Mouse (Mus musculus): Measurements from ENCODE around the gene Emg1.
A peak's percentile ranks its signal among the peaks of the same experiment; 100 is the strongest.
"Not testable (repeated sequence)": the region's sequence is repeated elsewhere in the genome, so short reads cannot be mapped to it uniquely, and the experiment has no call there.

Gene Emg1

GRCm38 (mm10) chr6:124708289-124708889 lies 3.6 kb downstream of the Emg1 start:
- DNase-seq: no peak

GRCm38 (mm10) chr6:124706061-124706627 lies 5.8 kb downstream of the Emg1 start:
- no peak for DNase-seq

DNA sequence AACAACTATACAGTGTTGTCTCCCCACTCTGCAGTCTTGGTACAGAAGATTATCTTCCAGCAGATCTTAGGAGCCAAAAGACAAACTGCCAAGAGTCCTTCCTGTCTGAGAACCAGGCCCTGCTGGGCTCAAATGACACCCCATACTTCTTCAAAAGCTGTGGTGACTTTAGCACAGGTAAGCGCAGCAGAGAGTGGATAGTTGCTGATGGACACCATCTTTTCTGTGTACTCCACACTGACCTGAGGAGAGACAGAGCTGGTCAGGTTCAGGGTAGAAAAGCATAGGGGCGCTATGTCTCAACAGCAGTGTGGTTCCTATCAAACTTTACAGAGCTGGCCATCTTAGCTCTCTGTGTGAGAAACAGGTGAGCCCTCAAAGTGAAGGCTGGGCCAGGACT lies 7.6 kb downstream of the Emg1 start:
- no peak for DNase-seq

- DNase-seq: no peak
Observed at GRCm38 (mm10) chr6:124703789-124704188, 8.2 kb downstream of the Emg1 start.

DNA sequence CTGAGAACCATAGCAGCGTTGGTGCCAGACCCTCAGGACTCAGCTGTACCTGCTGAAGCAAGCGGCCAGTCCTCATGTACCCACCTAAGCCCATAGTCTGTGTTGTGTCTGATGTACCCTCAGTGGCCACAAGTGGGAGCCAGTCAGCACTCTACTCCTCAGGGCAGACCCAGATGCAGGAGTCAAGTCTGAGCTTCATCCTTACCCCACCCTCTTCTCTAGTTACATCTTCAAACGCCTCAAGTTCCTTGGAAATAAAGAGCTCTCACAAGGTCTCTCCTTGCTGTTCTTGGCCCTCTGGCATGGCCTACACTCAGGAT lies 9.2 kb downstream of the Emg1 start:
- DNase-seq: peak; percentile 64

- no peak for DNase-seq
Observed at GRCm38 (mm10) chr6:124702102-124702783, 9.7 kb downstream of the Emg1 start.

DNA sequence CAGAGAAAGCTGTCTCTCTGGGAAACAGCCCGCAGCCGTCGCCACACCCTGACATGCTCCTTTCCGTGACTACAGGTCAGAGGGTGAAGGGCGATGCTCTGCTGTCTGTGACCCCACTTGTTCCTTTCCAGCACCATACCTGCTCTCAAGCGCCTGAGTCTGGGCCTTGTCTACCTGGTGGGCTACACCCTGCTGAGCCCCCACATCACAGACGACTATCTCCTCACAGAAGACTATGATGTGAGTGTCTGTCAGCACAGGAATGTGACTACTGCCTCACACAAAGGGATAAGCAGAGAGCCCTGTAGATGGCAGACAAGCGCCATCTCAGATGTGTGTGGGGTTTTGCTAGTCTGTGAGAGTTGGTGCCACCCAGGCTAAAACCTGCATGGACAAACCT lies 10.6 kb downstream of the Emg1 start:
- no peak for DNase-seq

GRCm38 (mm10) chr6:124699962-124700610 lies 11.9 kb downstream of the Emg1 start:
- peak; percentile 74 for DNase-seq

- no peak for DNase-seq
Observed at GRCm38 (mm10) chr6:124699366-124699765, 12.6 kb downstream of the Emg1 start.

DNA sequence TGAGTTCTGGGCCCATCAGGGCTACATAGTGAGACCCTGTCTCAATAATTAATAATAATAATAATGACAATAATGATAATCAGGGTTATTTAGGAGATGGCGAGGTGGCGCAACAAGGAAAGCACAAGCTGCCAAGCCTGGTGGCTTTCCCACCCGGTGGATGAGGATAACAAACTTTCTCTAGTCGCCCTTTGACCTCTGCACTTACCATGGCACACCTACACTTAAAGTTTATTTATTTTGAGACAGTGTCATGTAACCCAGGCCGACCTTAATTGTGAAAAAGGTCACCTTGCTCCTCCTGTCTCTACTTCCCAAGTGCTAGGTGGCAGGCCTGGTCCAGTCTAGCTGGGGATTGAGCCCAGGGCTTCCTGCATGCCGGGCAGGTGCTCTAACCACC lies 13.2 kb downstream of the Emg1 start:
- no peak for DNase-seq

DNA sequence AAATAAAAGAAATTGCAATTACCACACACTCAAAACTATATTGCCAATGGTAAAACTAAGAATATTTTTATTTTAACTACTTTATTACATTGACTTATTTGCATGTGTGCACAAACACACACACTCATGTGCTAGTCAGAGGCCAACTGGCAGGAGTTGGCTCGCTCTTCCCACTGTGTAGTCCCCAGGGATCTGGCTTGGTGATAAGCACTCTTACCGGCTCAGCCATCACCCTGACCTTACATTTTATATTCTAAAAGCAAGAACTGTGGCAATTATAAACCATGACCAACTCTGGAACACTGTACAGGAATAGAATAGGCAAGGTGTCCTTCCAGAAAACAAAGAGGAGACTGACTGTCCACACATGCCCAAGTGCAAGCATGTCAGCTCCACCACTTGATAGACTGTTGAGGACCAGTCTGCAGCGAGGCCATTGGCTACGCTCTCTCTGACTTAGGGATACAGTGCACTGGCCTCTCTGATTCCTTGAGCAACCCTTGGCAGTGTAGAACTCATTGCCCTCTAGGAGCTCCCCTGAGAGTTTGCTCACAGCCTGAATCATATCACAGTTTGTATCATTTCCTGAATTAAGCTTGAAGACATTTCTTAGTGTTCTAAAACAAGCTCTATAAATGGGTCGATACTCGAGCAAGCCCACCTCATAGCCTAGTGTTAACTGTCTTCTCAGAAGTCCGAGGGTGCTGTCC lies 15.4 kb downstream of the Emg1 start:
- no peak for DNase-seq

GRCm38 (mm10) chr6:124694166-124694955 lies 17.6 kb downstream of the Emg1 start:
- peak; percentile 94 for DNase-seq

DNA sequence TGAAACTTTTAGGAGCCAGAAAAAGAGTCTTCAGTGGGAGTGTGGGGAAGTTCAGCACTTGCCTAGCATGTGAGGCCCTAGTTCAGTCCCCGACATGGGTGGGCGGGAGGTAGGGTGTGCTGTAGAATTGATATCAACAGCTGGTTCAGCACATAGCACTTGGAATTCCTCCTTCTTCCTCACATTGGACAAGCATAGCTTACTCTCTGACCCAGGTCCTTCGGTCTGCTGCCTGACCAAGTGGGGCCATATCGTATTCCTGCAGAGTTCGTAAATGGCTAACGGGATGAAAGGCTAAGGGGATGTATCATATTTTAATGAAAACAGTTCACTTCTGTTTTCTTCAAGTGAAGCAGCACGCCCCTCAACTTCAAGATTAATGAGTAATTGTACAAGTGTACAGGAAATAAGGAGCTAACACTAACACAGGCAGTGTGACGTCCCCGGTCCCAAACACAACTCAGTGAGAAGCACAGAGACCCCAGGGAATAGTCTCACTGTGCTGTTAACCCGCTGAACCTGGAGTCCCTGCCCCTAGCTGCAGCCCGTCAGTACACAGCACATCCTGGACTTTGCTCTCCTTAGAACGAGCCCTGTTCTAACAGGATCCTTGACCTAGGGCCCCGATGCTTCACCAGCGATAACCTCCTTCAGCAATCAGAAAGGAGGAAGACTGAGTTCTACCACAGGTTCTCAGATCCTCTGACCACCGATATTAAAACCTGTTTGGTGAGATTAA lies 18.6 kb downstream of the Emg1 start:
- peak; percentile 54 for DNase-seq

DNA sequence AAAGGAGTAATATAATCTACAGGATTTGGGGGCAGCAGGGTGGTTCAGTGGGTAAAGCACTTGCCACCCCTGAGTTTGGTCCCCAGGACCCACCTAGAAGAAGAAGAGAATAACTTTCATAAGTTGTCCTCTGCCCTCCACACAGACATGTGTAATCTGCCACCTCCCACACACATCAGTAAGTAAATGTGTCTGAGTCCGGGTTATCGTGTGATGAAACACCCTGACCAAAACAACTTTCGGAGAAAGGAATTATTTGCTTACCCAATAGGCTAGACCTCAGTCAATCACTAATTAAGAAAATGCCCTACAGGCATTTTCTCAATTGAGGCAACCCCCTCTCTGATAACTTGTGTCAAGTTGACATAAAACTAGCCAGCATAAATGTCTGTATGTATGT lies 21.5 kb downstream of the Emg1 start:
- DNase-seq: no peak

DNA sequence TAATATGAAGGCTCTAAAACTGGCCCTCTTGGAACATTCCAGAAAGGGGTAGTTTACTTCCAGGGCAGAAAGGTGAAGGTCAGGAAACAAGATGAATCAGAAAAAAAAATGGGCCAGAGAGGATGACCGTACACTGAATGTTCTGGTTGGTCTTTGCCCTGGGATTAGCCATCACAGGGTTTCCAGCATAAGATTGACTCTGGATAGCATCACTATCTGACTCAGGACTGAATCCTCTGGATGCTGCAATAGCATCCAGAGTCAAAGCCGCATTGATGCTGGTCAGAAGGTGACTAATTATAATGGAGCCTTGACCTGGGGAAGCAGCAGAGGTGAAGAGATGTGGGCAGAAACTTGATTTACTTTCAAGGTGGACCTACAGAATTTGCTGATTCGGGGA lies 23.0 kb downstream of the Emg1 start:
- DNase-seq: no peak

DNA sequence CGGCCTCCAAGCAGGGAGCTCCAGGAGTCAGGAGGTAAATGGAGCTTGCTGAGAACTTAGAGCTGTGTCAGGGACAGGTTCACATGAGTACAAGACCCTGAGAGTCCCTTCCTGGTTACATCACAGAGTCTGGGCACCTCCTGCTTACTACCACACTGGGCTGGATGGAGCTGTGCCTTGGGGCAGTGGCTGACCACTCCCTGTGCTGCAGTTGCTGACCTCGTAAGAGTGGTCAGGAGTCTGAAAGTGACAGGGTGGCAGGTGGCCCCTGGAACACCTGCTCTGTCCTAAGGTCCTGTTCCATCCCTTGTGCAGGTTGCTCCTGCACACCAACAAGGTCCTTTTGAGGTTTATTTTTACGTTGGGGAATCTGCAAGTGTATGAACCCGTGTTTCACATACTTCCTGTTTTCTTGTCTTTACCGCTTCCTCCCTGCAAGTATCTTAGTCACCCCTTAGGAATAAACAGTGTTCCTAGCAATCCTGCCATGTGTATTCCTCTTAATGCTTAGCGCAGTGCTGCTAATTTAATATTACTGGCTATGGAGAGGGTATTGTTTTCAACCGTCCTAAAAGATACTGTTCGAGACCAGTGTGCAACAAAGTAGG lies 23.7 kb downstream of the Emg1 start:
- DNase-seq: no peak

DNA sequence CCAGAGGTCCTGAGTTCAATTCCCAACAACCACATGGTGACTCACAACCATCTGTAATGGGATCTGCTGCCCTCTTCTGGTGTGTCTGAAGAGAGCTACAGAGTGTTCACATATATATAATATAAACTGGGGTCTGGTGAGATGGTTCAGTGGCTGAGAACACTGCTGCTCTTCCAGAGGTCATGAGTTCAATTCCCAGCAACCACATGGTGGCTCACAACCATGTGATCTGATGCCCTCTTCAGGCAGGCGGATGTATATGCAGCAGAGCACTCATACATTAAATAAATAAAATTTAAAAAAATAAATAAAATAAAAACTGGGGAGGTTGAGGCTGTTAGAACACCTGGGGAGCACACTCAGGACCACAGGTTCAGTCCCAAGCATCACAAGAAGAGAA lies 25.3 kb downstream of the Emg1 start:
- not testable (repeated sequence) for DNase-seq

DNA sequence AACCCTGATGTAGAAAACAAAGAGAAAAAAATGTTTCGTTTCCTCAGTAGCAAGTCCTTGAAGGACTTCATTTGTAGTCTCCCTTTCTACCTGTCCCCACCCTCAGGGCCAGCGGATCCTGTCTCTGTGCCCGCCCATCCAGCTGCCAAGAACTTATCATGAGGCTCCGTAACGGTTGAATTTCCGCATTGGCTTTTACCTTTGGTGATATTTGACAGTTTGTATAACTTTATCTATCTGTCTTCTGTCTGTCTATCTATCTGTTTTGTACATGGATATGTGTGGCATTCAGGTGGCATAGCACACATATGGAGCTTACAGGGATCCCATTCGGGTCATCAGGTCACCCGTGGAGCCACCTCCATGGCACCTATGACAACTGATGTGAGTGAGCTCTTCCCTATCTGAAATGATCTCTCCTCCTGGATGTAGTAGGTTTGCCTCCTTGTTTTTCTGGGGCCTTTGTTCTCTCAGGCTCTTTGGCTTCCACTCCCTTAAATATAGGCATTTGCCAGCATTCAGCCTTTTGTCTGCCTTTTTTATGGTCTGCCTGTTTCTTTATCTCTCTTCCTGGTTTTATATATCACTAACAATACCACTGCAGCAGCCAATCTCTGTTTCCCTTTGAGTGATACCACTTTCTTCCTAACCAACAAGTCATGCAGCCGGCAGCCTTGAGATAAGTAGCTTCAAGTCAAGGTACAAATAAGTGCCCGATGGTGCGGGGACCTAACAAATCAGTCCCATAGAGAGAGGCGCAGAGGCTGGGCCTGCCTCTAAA lies 26.2 kb downstream of the Emg1 start:
- no peak for DNase-seq

- peak; percentile 81 for DNase-seq
Observed at GRCm38 (mm10) chr6:124683591-124684417, 28.2 kb downstream of the Emg1 start.

DNA sequence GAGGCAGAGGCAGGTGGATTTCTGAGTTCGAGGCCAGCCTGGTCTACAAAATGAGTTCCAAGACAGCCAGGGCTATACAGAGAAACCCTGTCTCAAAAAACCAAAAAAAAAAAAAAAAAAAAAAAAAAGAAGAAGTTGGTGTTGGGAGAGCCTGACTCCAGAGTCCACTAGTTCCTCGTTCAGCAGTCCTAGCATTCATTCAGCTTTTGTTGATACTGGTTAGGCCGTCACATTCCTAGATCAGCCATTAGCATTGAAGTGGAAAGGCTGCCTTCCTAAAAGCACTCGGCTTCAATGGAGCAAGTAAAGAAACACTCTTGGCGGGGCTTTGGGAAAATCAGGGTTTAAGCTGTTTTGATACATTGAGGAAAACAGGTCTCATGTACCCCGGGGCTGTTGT lies 29.7 kb downstream of the Emg1 start:
- peak; percentile 55 for DNase-seq

Measured in kidney, adult 11 months (tissue).